Mouse (Mus musculus): ENCODE measurements around the gene Polr2c. TPM values are rescaled to one million over a fixed set of nuclear protein-coding genes. Genes with fewer than 3 reads are reported as not detected.
A peak's percentile ranks its signal among the peaks of the same experiment; 100 is the strongest.

Gene Polr2c
- polyA plus RNA-seq, 1 experiment from 2014 or later, result 128 TPM

DNA sequence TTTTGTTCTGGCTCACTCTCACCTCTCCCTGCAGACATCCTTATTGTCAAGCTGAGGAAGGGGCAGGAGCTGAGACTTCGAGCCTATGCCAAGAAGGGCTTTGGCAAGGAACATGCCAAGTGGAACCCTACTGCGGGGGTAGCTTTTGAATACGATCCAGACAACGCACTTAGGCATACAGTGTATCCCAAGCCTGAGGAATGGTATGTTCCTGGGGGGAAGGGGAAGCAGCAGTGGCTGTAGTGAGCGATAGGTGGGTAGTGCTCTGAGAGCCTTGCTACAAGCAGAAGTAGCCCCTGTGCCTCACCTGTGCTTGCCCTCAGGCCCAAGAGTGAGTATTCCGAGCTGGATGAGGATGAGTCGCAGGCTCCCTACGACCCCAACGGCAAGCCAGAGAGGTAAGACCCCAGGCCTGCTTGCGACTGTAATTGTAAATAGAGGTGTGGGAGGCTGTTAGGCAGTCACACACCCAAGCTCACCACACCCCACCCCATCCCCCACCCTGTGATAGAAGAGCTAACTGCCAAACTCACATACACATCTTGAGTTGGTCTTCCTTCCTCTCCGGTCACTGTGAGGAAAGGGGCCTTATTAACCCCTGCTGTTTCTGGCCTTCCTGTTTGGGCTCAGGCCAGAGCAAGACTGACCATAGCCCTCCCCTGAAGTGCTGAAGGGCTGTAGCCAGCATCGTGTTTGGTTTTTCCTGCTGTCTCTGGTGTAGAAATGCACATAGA is 5.4 kb downstream of the Polr2c start:
- Histone ChIP-seq H3K36me3 (ENCODE audit: control insufficient read depth, insufficient read depth, low read length) (0 out of 2 replicates have a peak, but pooled peaks cover 8% of the 10 kb centered on the region), H3K4me1 (ENCODE audit: control insufficient read depth, insufficient read depth, low read length) (peaks cover 5% of the 10 kb centered on the region), H3K9me3 (replicated peaks; ENCODE audit: control insufficient read depth, low read length) (no peaks in the 10 kb centered on the region), H3K4me3 (replicated peaks; ENCODE audit: low read length) (no peak overlapping the region), H3K27ac (ENCODE audit: low read length) (no peak overlapping the region; the same call in 1 of the 2 replicates), H3K27me3 (ENCODE audit: control insufficient read depth, insufficient read depth, low read length) (no peaks in the 10 kb centered on the region), H3K4me2 (ENCODE audit: low read depth, low read length) (no peak overlapping the region), H3K9ac (ENCODE audit: low read length) (no peak overlapping the region)
- 83% methylated on average over 12 of the region's 12 CpGs for WGBS
- ATAC-seq (ENCODE audit: insufficient read depth, low FRiP score), result no peak

DNA sequence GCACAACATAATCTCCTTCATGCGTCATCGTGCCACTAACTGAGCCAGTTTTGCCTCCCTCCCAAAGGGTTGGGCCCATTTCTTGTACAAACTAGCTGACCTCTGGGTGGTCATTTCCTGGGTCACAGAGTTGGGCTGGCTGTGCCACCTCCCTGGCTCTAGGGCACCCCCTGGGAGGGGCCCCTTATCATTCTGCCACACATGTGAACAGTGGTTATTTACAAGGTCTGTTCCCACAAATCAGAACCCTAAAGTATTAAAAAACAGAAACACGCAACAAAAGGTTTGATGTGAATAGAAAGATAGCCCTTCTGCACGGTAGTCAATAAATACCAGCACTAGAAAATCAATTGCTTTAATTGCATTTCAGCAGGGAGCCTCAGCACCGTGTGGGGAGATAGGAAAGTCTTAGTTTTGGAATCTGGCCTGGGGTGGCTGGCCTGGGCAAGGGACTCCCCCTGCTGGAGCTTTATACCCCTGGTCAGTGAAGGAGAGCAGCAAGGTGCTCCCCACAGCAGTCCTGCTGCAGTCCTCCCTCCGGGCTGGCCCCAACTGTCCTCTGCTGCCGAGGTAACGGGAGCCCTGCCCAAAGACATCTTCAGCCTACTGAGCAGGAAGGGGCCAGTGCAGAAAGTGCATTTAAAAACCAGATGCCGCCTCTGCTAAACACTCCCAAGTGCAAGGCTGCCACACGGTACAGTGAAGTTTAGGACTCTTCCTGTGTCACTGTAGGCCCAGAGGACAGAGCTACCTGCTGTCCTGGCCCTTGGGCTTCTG is 6.8 kb downstream of the Polr2c start:
- Histone ChIP-seq H3K27ac (ENCODE audit: low read length) (no peak overlapping the region), H3K9ac (ENCODE audit: low read length) (no peak overlapping the region), H3K36me3 (ENCODE audit: control insufficient read depth, insufficient read depth, low read length) (0 out of 2 replicates have a peak, but pooled peaks cover 8% of the 10 kb centered on the region), H3K27me3 (ENCODE audit: control insufficient read depth, insufficient read depth, low read length) (no peaks in the 10 kb centered on the region), H3K9me3 (replicated peaks; ENCODE audit: control insufficient read depth, low read length) (no peaks in the 10 kb centered on the region), H3K4me3 (replicated peaks; ENCODE audit: low read length) (no peak overlapping the region), H3K4me1 (ENCODE audit: control insufficient read depth, insufficient read depth, low read length) (peaks cover 4% of the 10 kb centered on the region), H3K4me2 (ENCODE audit: low read depth, low read length) (no peak overlapping the region)
- no peak for ATAC-seq (ENCODE audit: insufficient read depth, low FRiP score)
- WGBS, result 73% methylated on average over 10 of the region's 10 CpGs

DNA sequence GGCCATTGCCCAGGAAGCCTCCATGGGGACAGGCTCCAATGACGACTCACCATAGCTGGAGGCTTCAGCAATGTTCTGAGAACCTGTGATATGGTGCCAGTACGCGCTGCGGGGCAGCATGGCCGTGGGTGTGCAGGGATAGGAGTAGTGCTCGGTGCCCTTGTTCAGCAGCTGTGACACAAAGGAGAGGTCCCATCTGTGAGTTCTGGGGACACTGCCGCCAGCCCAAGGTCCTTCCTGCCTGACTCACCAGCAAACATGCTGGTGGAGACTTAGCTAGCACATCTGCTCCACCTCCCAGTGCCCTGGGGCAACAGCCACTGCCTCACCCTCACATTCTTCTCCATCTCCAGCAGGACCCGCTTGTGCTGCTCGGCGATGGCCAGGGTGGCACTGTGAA is 8.0 kb downstream of the Polr2c start:
- Histone ChIP-seq H3K4me3 (replicated peaks; ENCODE audit: low read length) (no peak overlapping the region), H3K4me2 (ENCODE audit: low read depth, low read length) (no peak overlapping the region), H3K27ac (ENCODE audit: low read length) (no peak overlapping the region), H3K36me3 (ENCODE audit: control insufficient read depth, insufficient read depth, low read length) (0 out of 2 replicates have a peak, but pooled peaks cover 8% of the 10 kb centered on the region), H3K9ac (ENCODE audit: low read length) (no peak overlapping the region), H3K27me3 (ENCODE audit: control insufficient read depth, insufficient read depth, low read length) (no peaks in the 10 kb centered on the region), H3K9me3 (replicated peaks; ENCODE audit: control insufficient read depth, low read length) (no peaks in the 10 kb centered on the region), H3K4me1 (ENCODE audit: control insufficient read depth, insufficient read depth, low read length) (peaks cover 15% of the 10 kb centered on the region)
- WGBS, result 81% methylated on average over 10 of the region's 10 CpGs
- no peak for ATAC-seq (ENCODE audit: insufficient read depth, low FRiP score)

DNA sequence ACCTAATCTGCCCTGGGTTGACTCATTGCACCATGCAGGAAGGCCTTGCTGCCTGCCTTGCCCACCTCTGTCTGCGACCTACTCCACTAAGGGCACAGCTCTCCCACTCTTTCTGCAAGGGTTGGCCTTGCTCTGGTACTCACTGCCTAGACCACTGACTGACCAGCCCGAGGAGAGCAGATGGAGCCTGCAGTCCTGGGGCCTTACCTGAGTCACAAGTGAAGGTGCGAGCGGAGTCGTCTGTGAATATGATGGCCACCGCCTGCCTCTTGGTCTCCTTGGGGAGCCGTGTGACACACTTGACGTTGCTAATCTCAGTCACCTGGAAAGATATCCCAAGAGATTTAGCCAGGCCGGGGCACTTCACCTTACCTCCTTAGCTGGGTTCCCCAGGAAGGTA is 9.7 kb downstream of the Polr2c start:
- no peak overlapping the region for H3K27ac ChIP-seq (ENCODE audit: low read length)
- no peaks in the 10 kb centered on the region for H3K27me3 ChIP-seq (ENCODE audit: control insufficient read depth, insufficient read depth, low read length)
- H3K9ac ChIP-seq (ENCODE audit: low read length), result no peak overlapping the region
- 87% methylated on average over 9 of the region's 9 CpGs for WGBS
- peaks cover 27% of the 10 kb centered on the region for H3K4me1 ChIP-seq (ENCODE audit: control insufficient read depth, insufficient read depth, low read length)
- ATAC-seq (ENCODE audit: insufficient read depth, low FRiP score), result no peak
- no peak overlapping the region for H3K4me3 ChIP-seq (replicated peaks; ENCODE audit: low read length)
- H3K36me3 ChIP-seq (ENCODE audit: control insufficient read depth, insufficient read depth, low read length), result 0 out of 2 replicates have a peak, but pooled peaks cover 8% of the 10 kb centered on the region
- no peaks in the 10 kb centered on the region for H3K9me3 ChIP-seq (replicated peaks; ENCODE audit: control insufficient read depth, low read length)
- H3K4me2 ChIP-seq (ENCODE audit: low read depth, low read length), result no peak overlapping the region

DNA sequence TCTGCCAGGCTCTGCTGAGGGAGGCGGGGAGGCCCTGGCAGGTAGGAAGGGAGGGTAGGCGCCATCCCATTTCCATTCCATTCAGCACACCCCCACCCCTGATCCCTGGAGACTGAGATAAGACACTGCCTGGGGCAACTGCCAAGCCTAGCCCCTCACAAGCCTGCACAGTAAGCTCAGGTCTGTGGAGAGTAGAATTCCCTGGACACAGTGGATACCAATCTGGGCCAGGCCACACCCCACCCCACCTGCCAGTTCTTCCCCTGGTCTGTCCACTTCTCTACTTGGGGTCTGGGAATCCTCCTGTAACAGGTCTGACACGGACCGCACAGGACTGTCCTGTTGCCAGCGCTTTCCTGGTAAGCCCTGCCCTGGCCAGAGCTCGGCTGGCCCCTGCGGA is 11.9 kb downstream of the Polr2c start:
- H3K4me2 ChIP-seq (ENCODE audit: low read depth, low read length), result no peak overlapping the region

DNA sequence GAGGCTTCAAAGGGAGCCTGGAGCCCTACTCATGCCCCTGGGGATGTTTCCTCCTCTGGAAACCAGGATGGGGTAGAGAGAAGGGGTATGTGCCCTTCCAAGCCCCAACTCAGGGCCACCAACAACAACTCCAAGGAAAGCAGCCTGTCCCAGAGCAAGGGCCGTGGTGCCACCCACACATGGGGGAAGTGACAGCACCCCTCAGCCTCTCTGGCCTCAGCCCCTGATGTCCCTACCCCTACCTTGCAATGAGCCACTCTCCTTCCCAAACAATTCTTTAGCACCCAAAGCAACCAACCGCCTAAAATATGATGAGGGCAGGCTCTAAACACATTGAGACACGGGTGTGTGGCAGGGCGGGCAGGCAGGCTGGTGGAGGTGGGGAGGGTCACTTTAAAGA is 12.8 kb downstream of the Polr2c start:
- H3K4me3 ChIP-seq (replicated peaks; ENCODE audit: low read length), result peak overlapping the region; percentile 50
- 40% methylated on average over 4 of the region's 4 CpGs for WGBS
- peak overlapping the region; percentile 81 for H3K4me2 ChIP-seq (ENCODE audit: low read depth, low read length)
- 0 out of 2 replicates have a peak, but pooled peaks cover 2% of the 10 kb centered on the region for H3K36me3 ChIP-seq (ENCODE audit: control insufficient read depth, insufficient read depth, low read length)
- H3K27ac ChIP-seq (ENCODE audit: low read length), result no peak overlapping the region
- H3K9me3 ChIP-seq (replicated peaks; ENCODE audit: control insufficient read depth, low read length), result no peaks in the 10 kb centered on the region
- peak overlapping the region; percentile 71 for H3K9ac ChIP-seq (ENCODE audit: low read length)
- peaks cover 40% of the 10 kb centered on the region for H3K4me1 ChIP-seq (ENCODE audit: control insufficient read depth, insufficient read depth, low read length)
- H3K27me3 ChIP-seq (ENCODE audit: control insufficient read depth, insufficient read depth, low read length), result no peaks in the 10 kb centered on the region
- ATAC-seq (ENCODE audit: insufficient read depth, low FRiP score), result no peak

More for the DNA sequence above, 11.9 kb downstream of the Polr2c start:
- Histone ChIP-seq H3K9ac (ENCODE audit: low read length) (peak overlapping the region; percentile 29; the same call in 1 of the 2 replicates), H3K9me3 (replicated peaks; ENCODE audit: control insufficient read depth, low read length) (no peaks in the 10 kb centered on the region), H3K4me3 (replicated peaks; ENCODE audit: low read length) (no peak overlapping the region), H3K27me3 (ENCODE audit: control insufficient read depth, insufficient read depth, low read length) (no peaks in the 10 kb centered on the region), H3K27ac (ENCODE audit: low read length) (no peak overlapping the region), H3K36me3 (ENCODE audit: control insufficient read depth, insufficient read depth, low read length) (0 out of 2 replicates have a peak, but pooled peaks cover 4% of the 10 kb centered on the region), H3K4me1 (ENCODE audit: control insufficient read depth, insufficient read depth, low read length) (peaks cover 33% of the 10 kb centered on the region)
- no peak for ATAC-seq (ENCODE audit: insufficient read depth, low FRiP score)
- 58% methylated on average over 7 of the region's 7 CpGs for WGBS

DNA sequence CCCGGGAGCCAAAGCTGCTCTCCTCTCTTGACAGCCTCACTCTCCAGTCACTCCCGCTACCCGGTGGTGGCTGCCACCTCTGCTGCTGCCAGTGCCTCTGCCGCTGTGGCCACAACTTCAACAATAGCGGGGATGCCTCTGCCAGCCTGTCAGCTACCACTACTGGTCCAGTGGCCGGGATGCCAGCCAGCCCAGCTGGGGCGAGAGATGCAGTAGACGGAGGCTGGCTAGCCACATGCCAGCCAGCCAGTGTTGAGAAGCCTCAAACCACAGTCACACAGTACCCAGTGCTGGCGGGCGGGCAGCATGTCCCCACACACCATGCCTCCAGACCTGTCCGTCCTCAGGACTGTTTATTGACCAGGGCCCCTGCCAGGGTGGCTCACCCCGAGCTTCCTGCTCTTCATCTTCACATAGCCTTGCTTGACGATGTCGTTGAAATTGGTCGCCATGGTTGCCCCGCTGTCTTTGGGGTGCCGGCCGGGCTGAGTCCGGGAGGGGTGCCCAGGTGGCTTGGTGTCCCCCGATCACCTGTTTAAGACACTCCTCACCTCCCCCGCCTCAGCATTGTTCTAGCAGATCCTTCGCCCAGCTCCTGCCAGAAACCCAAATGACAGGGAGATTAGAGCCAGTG is 13.3 kb downstream of the Polr2c start:
- WGBS, result 6% methylated on average over 22 of the region's 22 CpGs
- Histone ChIP-seq H3K36me3 (ENCODE audit: control insufficient read depth, insufficient read depth, low read length) (no peaks in the 10 kb centered on the region), H3K27me3 (ENCODE audit: control insufficient read depth, insufficient read depth, low read length) (no peaks in the 10 kb centered on the region), H3K4me3 (replicated peaks; ENCODE audit: low read length) (peak overlapping the region; percentile 50), H3K9me3 (replicated peaks; ENCODE audit: control insufficient read depth, low read length) (no peaks in the 10 kb centered on the region), H3K27ac (ENCODE audit: low read length) (peak overlapping the region; percentile 84), H3K4me2 (ENCODE audit: low read depth, low read length) (peak overlapping the region; percentile 81), H3K4me1 (ENCODE audit: control insufficient read depth, insufficient read depth, low read length) (peaks cover 43% of the 10 kb centered on the region), H3K9ac (ENCODE audit: low read length) (peak overlapping the region; percentile 71)
- no peak for ATAC-seq (ENCODE audit: insufficient read depth, low FRiP score)

DNA sequence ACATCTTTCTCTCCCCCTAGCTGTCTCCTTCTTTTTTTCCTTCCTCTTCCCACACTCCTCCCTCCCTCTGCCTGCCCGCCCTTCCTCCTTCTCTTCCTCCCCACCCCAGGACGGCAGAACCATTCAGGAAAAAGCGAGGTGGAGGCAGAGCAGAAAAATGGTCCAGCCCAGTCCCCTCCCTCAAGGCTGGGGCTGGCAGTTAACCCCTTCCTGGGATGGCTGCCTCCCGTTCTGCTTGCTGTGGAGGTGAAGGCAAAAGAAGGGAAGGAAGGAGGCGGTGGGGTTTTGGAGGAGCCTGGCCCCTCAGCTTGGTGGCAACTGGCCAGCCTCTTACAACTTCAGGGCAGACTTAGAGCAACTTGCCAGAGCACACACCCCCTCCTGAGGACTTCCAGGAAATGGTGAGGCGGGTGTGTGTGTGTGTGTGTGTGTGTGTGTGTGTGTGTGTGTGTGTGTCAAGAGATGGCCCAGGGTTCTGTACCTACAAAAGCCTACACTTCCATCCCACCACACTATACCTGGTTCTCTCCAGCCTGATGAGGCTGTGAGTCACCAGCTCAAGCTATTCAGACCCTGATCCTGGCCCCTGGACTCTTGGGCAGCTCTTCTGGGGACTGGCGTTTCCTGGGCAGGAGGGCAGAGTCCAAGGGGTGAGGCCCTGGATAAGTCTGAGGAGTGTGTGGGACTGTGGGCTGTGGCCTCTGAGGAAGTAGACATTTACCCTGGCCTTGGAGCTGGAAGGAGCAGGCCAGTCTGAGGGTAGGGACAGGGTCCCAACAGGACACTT is 14.1 kb downstream of the Polr2c start:
- Histone ChIP-seq H3K4me2 (ENCODE audit: low read depth, low read length) (peak overlapping the region; percentile 81), H3K36me3 (ENCODE audit: control insufficient read depth, insufficient read depth, low read length) (no peaks in the 10 kb centered on the region), H3K27ac (ENCODE audit: low read length) (peak overlapping the region; percentile 84), H3K4me1 (ENCODE audit: control insufficient read depth, insufficient read depth, low read length) (peaks cover 43% of the 10 kb centered on the region), H3K27me3 (ENCODE audit: control insufficient read depth, insufficient read depth, low read length) (no peaks in the 10 kb centered on the region), H3K4me3 (replicated peaks; ENCODE audit: low read length) (peak overlapping the region; percentile 50), H3K9me3 (replicated peaks; ENCODE audit: control insufficient read depth, low read length) (no peaks in the 10 kb centered on the region), H3K9ac (ENCODE audit: low read length) (peak overlapping the region; percentile 71)
- WGBS, result 5% methylated on average over 7 of the region's 7 CpGs
- ATAC-seq (ENCODE audit: insufficient read depth, low FRiP score), result peak; percentile 81

Data from stomach, embryonic 16.5 days (tissue).